Mouse (Mus musculus): ENCODE measurements around the gene Use1.

Use1 gene

DNA sequence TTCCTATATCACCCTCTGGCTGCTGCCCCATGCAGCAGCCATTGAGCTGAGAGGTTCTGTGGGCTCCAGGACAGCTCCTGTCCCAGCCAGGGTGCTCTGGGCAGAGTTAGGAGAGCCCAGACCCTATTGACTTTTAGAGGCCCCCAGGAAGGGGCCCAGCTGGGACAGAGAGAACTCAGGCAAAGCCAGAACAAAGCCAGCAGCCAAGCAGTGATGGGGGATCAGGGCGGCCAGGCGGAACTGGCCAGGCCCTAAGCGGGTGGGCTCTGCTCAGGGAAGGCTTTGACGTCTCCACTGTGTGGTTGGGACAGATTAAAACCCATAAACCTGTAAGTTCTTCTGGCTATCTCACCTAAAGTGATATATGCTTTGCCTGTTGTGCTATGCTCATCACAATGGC, 12.4 kb downstream of the Use1 start:
- WGBS: 82% methylated on average over 4 of the region's 4 CpGs

- 79% methylated on average over 3 of the region's 3 CpGs for whole genome bisulfite sequencing
Measured at GRCm38 (mm10) chr8:71379512-71380075, 12.9 kb downstream of the Use1 start.

DNA sequence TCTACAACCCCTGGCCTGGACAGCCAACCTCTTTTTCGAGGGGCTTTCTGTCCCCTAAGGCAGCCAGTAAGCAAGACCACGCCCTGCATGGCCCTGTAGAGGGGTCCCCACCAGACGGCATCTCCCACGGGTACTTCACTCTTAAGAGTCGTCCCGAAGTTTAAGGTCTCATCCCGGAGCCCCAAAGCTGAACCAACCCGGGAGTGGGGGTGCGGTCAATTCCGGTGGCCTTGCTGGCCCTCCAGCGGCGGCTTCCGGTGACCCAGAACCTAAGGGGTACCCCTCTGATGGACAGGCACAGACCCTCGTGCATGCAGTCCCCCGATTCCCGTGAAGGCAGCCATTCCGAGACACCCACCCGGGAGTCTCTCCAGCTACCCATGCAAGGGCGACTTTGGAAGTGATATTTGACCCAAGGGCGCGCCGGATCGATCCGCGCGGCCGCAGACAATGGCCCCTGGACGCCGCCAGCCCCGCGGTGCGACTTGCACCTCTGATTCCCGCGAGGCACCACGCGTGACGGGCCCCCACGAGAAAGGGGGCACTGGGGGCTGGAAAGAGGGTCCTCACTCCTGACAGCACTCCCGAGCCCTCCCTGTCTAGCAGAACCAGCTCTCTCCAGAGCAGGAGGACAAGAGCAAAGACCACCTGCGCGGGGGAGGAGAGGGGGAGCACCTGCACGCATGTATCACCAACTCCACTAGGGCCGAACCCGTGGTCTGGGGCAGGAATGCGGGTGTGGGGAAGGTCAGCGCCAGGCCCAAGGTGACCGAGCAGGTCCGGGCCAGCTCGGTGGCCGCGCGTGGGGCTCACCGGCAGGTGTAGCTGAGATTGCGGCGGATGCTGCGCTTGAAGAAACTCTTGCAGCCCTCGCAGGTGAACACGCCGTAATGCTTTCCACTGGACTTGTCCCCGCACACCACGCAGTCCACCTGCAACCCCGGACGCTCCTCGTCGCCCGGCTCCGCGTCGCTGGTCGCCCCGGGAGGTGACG, 13.8 kb downstream of the Use1 start:
- 2% methylated on average over 72 of the region's 72 CpGs for WGBS

DNA sequence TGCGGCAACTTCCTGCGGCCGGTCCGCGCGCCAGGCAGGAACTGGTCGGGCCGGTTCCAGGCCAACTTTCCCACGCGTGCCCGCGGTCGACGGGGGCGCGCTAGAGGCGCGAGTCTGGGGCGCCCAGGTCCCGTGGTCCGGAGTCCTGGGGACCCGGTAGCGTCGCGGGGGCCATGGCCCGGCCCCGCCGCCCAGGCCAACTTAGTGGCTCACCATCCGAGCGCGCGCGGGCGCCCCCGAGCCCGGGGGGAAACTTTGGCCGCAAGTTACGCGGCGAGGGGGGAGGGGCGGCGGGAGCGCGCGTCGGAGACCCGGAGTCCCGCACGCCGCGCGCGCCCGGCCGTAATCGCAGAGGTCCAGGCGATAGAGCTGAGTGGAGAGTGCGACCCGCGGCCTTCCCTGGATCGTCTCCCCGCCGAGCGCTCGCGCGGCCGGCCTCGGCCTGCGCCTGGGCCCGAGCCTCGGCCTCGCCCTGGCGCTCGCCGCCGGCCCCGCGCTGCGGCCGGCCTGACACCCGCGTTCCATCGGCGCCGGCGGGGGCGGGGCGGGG, 14.8 kb downstream of the Use1 start, which contains the start of gene Nr2f6:
TSS of gene Nr2f6 (minus strand) at position 540 of the 550 bp plus-strand sequence.
- under 1% methylated on average over 88 of the region's 89 CpGs for WGBS

- 3% methylated on average over 75 of the region's 80 CpGs for WGBS
Measured at GRCm38 (mm10) chr8:71381971-71382961, 15.6 kb downstream of the Use1 start.

GRCm38 (mm10) chr8:71383396-71383795, 16.7 kb downstream of the Use1 start:
- 57% methylated on average over 12 of the region's 12 CpGs for WGBS

DNA sequence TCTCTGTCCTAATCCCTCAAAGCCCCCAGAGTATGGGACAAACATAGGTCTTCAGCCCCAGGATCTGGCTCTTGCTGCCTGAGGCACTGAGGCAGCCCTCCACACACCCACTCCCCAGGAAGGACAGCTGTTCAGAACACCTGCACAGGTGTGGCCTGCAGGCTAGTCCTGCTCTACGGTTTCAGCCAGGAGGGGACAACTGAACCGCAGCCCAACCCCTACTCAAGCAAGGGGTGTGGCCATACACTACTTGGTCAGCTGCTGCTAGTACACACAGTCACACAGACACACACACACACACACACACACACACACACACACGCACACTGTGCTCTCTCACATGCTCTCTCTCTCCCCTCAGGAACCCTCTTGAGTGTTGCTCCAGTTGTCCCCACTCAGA, 17.2 kb downstream of the Use1 start:
- 82% methylated on average over 3 of the region's 3 CpGs for WGBS

DNA sequence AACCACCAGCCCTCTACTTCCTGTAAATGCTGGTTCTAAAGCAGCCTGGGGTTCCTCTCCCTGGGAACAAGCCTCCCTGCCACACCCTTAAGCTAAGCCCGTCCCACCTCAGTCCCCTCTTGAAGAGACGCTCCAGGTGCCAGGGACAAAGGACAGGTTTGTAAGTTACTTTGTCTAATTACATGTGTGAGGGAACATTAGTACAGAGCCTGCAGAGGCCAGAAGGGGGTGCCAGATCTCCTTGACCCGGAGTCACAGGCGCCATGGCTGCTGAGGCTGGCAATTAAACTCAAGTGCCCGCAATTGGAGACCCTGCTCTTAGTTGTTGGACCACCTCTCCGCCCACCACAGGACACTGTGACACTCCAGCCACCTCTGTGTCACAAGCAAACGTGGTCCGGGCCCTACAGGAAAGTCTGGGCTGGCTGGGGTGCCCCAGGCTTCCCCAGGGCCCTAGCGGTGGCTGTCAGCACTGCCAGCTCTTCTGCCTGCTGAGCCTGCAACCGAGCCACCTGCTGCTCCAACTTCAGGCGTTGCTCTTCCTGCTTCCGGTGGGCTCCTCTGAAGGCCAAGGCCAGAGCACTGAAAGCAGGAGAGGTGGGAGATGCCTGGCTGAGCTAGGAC, 18.7 kb downstream of the Use1 start:
- WGBS: 79% methylated on average over 12 of the region's 12 CpGs

- WGBS: 81% methylated on average over 1 of the region's 1 CpGs
Measured at GRCm38 (mm10) chr8:71388267-71388666, 21.6 kb downstream of the Use1 start.

DNA sequence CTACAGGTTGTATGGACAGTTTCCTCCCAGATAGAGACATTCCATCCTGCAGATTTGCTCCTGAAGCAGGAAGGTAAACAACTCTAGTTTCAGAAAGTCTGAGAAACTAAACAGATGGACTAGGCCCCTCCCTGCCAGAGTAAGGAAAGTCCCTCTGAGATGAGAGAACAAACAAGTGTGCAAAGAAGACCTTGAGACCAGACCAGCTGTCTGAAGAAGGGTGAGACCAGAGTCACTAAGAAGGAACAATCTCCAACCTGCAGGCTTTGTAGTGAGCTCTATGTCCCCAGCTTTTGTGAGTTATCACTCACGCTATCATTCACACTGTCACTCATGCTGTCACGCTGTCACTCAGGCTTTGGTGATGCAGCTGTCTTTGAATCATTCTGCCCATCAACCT, 25.0 kb downstream of the Use1 start:
- 99% methylated on average over 2 of the region's 2 CpGs for WGBS

- 81% methylated on average over 5 of the region's 5 CpGs for WGBS
Measured at GRCm38 (mm10) chr8:71392391-71392790, 25.7 kb downstream of the Use1 start.

DNA sequence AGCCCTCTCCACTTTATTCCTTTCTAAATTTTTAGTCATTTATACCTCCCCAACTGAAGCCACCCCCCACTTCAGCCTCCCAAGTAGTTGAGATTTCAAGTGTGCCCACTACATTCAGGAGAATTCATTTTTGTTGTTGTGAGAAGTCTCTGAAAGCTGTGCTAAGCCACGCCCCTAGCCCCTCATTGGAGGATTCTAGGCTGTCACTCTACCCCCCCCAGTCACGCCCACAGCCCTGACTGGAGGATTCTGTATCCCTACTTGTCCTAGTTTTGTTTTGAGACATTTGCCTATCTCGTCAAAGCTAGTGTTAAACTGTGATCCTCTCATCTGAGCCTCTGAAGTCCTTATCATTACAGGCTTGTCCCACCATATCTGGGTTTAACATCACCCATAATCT, 26.2 kb downstream of the Use1 start:
- 22% methylated on average over 3 of the region's 3 CpGs for whole genome bisulfite sequencing

- 78% methylated on average over 7 of the region's 7 CpGs for WGBS
Measured at GRCm38 (mm10) chr8:71394481-71394880, 27.8 kb downstream of the Use1 start.

DNA sequence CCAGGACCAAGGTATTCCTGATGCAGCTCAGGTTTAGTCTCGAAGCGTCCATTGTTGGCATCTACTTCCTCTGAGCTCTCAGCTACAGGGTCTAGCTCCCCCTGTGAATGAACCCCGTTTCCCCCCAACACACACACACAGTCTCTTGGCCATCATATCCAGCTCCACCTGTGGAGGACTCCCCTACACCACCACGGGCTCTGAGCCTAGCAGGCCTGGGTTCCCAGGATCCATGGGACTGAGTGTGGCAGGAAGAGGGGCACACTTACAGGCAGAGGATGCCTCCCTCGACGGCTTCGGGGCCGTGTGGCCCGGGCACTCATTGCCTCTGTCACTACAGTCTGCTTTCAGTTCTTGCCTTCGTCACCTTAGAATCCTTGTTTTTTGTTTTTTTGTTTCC, 28.4 kb downstream of the Use1 start:
- 86% methylated on average over 10 of the region's 10 CpGs for WGBS

DNA sequence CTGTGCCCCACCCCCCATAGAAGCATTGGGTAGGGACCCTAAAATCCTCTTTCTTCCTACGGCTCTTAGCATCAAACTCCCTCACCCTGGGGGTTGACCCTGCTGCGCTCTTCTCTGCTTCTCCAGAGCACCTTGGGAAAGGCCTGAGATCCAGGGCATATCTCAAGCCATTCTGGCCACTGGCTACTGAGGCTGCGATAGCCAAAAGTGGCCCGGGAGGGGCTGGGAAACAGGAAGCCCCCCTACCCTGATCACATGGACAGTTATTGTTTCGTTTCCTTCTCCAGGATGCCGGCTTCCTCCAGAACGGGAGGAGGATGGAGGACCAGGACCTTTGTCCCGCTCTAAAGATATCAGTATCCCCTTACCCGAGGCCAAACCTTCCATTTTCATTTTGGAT, 29.0 kb downstream of the Use1 start, which contains the start of gene Ushbp1:
TSS of gene Ushbp1 (minus strand) at position 174 of the 400 bp plus-strand sequence.
- WGBS: 78% methylated on average over 9 of the region's 9 CpGs

DNA sequence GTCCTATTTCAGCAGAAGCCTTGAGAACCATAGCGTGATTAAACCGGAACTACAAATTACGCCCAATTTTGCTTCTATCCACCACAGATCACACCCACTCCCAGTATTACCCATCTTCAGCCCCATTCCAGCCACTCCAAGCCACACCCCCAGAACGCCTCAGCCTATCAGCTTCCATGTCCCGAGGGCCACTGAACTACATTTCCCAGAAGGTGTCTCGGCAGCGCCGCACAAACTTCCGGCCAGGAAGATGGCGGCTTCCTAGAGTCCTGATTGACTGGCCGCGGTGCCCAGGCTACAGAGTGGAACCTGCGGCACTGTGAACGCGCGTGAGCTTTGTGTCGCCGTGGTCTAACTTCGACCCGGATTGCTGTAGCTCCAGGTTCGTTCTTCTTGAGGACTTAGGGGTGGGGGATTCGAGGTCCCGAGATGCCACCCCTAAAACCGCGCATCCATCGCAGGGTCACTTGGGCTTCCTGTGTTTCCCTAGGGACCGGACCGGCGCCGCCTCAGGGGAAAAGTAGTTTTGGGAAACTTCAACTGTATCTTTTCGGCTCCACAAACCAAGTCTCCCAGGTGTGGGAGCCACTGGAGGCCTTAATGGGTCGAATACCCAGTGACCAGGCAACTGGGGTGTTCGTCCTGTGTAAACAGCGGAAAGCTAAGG, 30.1 kb downstream of the Use1 start, which contains the start of gene Babam1:
TSS of gene Babam1 (plus strand) at position 223 of the 667 bp plus-strand sequence.
- 1% methylated on average over 34 of the region's 34 CpGs for WGBS

- WGBS: 86% methylated on average over 12 of the region's 12 CpGs
Measured at GRCm38 (mm10) chr8:71397701-71398100, 31.1 kb downstream of the Use1 start.

DNA sequence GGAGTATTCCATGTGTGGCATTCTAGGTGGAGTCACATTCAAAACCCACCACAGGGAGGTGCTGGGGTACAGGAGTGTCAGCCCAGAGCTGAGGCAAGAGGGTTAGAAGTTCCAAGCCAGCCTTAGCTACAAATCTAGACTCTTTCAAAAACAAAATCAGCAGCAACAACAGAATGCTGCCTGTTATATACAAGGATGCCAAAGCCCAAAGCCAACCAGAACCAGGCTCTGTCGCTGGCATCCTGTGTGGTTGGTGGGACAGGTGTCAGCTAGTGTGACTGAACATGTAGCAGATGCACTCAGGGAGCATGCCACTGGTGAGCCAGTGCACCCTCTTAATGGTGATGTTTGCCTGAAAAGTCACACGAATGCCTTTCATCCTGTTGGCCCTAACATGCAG, 34.2 kb downstream of the Use1 start:
- 84% methylated on average over 2 of the region's 2 CpGs for WGBS

DNA sequence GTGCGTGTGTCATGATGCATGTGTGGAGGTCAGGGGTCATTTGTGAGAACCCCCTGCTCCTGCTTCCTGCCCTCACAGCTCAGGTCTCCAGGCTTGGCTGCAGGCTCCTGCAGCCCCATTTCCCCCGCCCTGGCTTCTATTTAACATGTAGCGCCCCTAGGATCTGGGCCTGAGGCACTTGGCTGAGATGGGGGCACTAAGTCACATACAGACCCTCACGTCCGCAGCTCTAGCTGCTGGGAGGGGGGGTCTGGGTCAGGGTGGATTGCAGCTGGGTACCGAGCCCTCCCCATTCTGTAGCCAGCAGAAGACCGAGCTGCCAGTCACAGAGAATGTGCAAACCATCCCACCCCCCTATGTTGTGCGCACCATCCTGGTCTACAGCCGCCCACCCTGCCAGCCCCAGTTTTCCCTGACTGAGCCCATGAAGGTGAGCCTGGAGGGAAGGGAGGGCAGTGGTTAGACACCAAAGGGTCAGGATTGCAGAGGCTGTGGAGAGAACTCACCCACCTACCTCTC, 35.9 kb downstream of the Use1 start:
- 88% methylated on average over 9 of the region's 9 CpGs for WGBS

Data from cerebral cortex, adult 2 months (tissue).